Mouse (Mus musculus): ENCODE results near the gene Mrpl37. TPM values are rescaled to one million over a fixed set of nuclear protein-coding genes. Genes with fewer than 3 reads are reported as not detected.

Gene Mrpl37
- polyA plus RNA-seq, 1 experiment: 74.4 TPM

DNA sequence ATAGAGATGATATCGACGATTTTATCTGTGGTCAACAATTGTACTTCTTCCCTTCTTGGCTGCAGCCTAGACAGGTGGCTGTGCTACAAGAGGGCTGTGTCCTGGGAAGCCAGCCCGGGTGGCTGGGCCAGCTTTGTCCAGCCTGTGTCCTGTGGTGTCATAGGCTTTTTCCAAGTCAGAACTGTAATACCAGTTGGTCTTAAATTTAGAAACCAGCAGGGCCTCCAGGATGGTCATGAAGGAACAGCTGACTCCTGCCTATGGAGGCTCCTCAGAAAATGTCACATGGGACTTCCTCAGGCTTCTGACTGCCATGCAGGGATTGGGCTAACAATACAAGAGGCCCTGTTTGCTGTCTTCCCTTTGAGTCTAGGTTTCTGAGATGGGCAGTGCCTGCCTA, 54.1 kb downstream of the Mrpl37 start:
- no peaks in the 10 kb centered on the region for H3K4me1 ChIP-seq (ENCODE audit: control insufficient read depth, insufficient read depth, low read length)

GRCm38 (mm10) chr4:107012005-107012478, 54.6 kb downstream of the Mrpl37 start:
- Histone ChIP-seq H3K4me1 (ENCODE audit: control insufficient read depth, insufficient read depth, low read length) (no peaks in the 10 kb centered on the region), H3K27ac (ENCODE audit: control insufficient read depth, insufficient read depth, low read depth, low read length) (no peak overlapping the region), H3K27me3 (ENCODE audit: control insufficient read depth, insufficient read depth, low read length) (no peaks in the 10 kb centered on the region), H3K36me3 (ENCODE audit: control insufficient read depth, insufficient read depth, low read length) (no peaks in the 10 kb centered on the region), H3K4me3 (ENCODE audit: control insufficient read depth, low read depth, low read length) (no peak overlapping the region)
- TF ChIP-seq CTCF (IDR thresholded peaks at IDR 0.05; ENCODE audit: control insufficient read depth, insufficient read depth, insufficient replicate concordance, low read depth, low read length): no peak
- no peak for TF ChIP-seq POLR2A (IDR thresholded peaks at IDR 0.05; ENCODE audit: control insufficient read depth, low read depth, low read length)

More for the DNA sequence above, 54.1 kb downstream of the Mrpl37 start:
- Histone ChIP-seq H3K36me3 (ENCODE audit: control insufficient read depth, insufficient read depth, low read length) (no peaks in the 10 kb centered on the region), H3K27me3 (ENCODE audit: control insufficient read depth, insufficient read depth, low read length) (no peaks in the 10 kb centered on the region), H3K27ac (ENCODE audit: control insufficient read depth, insufficient read depth, low read depth, low read length) (no peak overlapping the region), H3K4me3 (ENCODE audit: control insufficient read depth, low read depth, low read length) (no peak overlapping the region)
- TF ChIP-seq CTCF (IDR thresholded peaks at IDR 0.05; ENCODE audit: control insufficient read depth, insufficient read depth, insufficient replicate concordance, low read depth, low read length) (no peak), POLR2A (IDR thresholded peaks at IDR 0.05; ENCODE audit: control insufficient read depth, low read depth, low read length) (no peak)

- no peaks in the 10 kb centered on the region for H3K36me3 ChIP-seq (ENCODE audit: control insufficient read depth, insufficient read depth, low read length)
- H3K4me1 ChIP-seq (ENCODE audit: control insufficient read depth, insufficient read depth, low read length): no peaks in the 10 kb centered on the region
- TF ChIP-seq CTCF (IDR thresholded peaks at IDR 0.05; ENCODE audit: control insufficient read depth, insufficient read depth, insufficient replicate concordance, low read depth, low read length): no peak
- no peak for TF ChIP-seq POLR2A (IDR thresholded peaks at IDR 0.05; ENCODE audit: control insufficient read depth, low read depth, low read length)
- no peaks in the 10 kb centered on the region for H3K27me3 ChIP-seq (ENCODE audit: control insufficient read depth, insufficient read depth, low read length)
- H3K27ac ChIP-seq (ENCODE audit: control insufficient read depth, insufficient read depth, low read depth, low read length): no peak overlapping the region
- no peak overlapping the region for H3K4me3 ChIP-seq (ENCODE audit: control insufficient read depth, low read depth, low read length)
These were observed 55.2 kb downstream of the Mrpl37 start for GRCm38 (mm10) chr4:107011325-107012004.

DNA sequence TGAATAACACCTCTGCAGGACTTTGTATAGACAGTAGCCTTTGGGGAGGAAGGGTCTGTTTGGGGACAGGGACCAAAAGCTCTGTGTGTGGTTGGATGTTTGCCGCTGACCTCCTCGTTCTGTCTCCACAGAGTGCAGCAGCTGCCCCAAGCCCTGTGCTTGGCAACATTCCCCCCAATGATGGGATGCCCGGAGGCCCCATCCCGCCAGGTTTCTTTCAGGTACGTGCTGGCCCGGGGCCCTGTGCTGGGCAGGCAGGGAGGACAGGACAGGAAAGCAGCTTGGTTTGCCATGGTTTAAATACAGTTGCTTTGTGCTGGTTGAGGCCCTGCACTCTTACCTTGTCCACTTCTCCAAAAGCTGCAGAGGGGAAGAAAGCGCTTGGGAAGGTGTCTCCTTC, 57.1 kb downstream of the Mrpl37 start:
- Histone ChIP-seq H3K27me3 (ENCODE audit: control insufficient read depth, insufficient read depth, low read length) (no peaks in the 10 kb centered on the region), H3K36me3 (ENCODE audit: control insufficient read depth, insufficient read depth, low read length) (no peaks in the 10 kb centered on the region), H3K4me1 (ENCODE audit: control insufficient read depth, insufficient read depth, low read length) (no peaks in the 10 kb centered on the region), H3K27ac (ENCODE audit: control insufficient read depth, insufficient read depth, low read depth, low read length) (no peak overlapping the region), H3K4me3 (ENCODE audit: control insufficient read depth, low read depth, low read length) (no peak overlapping the region)
- TF ChIP-seq POLR2A (IDR thresholded peaks at IDR 0.05; ENCODE audit: control insufficient read depth, low read depth, low read length) (no peak), CTCF (IDR thresholded peaks at IDR 0.05; ENCODE audit: control insufficient read depth, insufficient read depth, insufficient replicate concordance, low read depth, low read length) (no peak)

- TF ChIP-seq POLR2A (IDR thresholded peaks at IDR 0.05; ENCODE audit: control insufficient read depth, low read depth, low read length): no peak
- TF ChIP-seq CTCF (IDR thresholded peaks at IDR 0.05; ENCODE audit: control insufficient read depth, insufficient read depth, insufficient replicate concordance, low read depth, low read length): no peak
- Histone ChIP-seq H3K4me3 (ENCODE audit: control insufficient read depth, low read depth, low read length) (no peak overlapping the region), H3K27ac (ENCODE audit: control insufficient read depth, insufficient read depth, low read depth, low read length) (no peak overlapping the region), H3K4me1 (ENCODE audit: control insufficient read depth, insufficient read depth, low read length) (no peaks in the 10 kb centered on the region), H3K36me3 (ENCODE audit: control insufficient read depth, insufficient read depth, low read length) (no peaks in the 10 kb centered on the region), H3K27me3 (ENCODE audit: control insufficient read depth, insufficient read depth, low read length) (no peaks in the 10 kb centered on the region)
These were observed 58.5 kb downstream of the Mrpl37 start for GRCm38 (mm10) chr4:107008161-107008560.

DNA sequence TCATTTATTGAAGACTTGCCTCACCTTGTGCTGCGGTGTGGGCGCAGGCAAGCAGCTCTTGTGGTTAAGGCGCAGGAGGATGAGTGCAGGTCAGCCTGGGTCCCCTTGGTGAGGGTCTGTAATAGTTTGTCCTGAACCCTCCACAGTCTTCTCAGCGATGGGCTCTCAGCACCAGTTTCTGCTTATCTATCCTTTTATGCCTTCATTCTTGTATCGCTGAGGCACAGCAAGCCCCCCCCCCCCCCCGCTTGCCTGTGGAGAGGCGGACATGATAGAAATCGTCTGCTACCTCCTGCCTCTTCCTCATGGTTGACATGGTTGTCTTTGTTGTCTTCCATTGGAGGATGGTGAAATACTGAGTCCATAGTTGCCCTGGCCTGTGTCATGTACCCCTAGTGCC, 59.3 kb downstream of the Mrpl37 start:
- no peaks in the 10 kb centered on the region for H3K36me3 ChIP-seq (ENCODE audit: control insufficient read depth, insufficient read depth, low read length)
- H3K27me3 ChIP-seq (ENCODE audit: control insufficient read depth, insufficient read depth, low read length): no peaks in the 10 kb centered on the region
- no peak overlapping the region for H3K4me3 ChIP-seq (ENCODE audit: control insufficient read depth, low read depth, low read length)
- no peaks in the 10 kb centered on the region for H3K4me1 ChIP-seq (ENCODE audit: control insufficient read depth, insufficient read depth, low read length)
- no peak for TF ChIP-seq CTCF (IDR thresholded peaks at IDR 0.05; ENCODE audit: control insufficient read depth, insufficient read depth, insufficient replicate concordance, low read depth, low read length)
- no peak for TF ChIP-seq POLR2A (IDR thresholded peaks at IDR 0.05; ENCODE audit: control insufficient read depth, low read depth, low read length)
- H3K27ac ChIP-seq (ENCODE audit: control insufficient read depth, insufficient read depth, low read depth, low read length): no peak overlapping the region

GRCm38 (mm10) chr4:107006807-107007206, 59.9 kb downstream of the Mrpl37 start:
- Histone ChIP-seq H3K4me1 (ENCODE audit: control insufficient read depth, insufficient read depth, low read length) (no peaks in the 10 kb centered on the region), H3K36me3 (ENCODE audit: control insufficient read depth, insufficient read depth, low read length) (no peaks in the 10 kb centered on the region), H3K27ac (ENCODE audit: control insufficient read depth, insufficient read depth, low read depth, low read length) (no peak overlapping the region), H3K27me3 (ENCODE audit: control insufficient read depth, insufficient read depth, low read length) (no peaks in the 10 kb centered on the region), H3K4me3 (ENCODE audit: control insufficient read depth, low read depth, low read length) (no peak overlapping the region)
- TF ChIP-seq POLR2A (IDR thresholded peaks at IDR 0.05; ENCODE audit: control insufficient read depth, low read depth, low read length): no peak
- TF ChIP-seq CTCF (IDR thresholded peaks at IDR 0.05; ENCODE audit: control insufficient read depth, insufficient read depth, insufficient replicate concordance, low read depth, low read length): no peak
